Mouse (Mus musculus) adrenal gland, adult 18-20 months (tissue): Measurements from ENCODE around the gene Kdm4b. TPM values are rescaled to one million over a fixed set of nuclear protein-coding genes. Genes with fewer than 3 reads are reported as not detected.

ENCODE experiments used
- DNase-seq, 2 experiments: peaks; one replicate each; pipeline ENCODE4 v3.0.0; 2021 to 2022; ENCODE audit warnings: low spot score in 2 of 2
- total RNA-seq, 2 experiments: library from RNA; stranded (reverse); gene quantifications; 1 replicate in 1 of 2; 2 replicates in 1 of 2; pipeline ENCODE4 v1.2.3; 2021

Kdm4b gene
- total RNA-seq, 2 experiments from 2014 or later = 31.9 to 39.9 TPM

DNA sequence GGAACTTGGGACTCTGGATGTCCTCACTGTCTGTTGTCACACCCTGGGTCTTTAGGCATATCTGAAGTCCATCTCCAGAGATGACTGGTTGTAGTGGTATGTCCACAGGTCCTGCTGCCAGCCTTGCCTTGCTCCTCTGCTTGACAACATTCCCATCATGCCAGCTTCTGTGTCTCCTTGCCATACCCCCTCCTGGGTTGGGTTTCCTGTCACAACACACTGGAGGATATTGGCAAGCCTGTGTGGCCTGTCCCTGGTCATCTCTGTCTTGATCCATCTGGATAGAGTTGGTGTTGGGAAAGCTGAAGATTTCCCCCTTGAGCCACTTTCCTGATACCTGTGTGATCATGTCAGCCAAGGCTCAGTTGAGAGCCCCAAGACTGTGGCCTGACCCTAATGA is 14.9 kb downstream of the Kdm4b start:
- no peak for DNase-seq

DNA sequence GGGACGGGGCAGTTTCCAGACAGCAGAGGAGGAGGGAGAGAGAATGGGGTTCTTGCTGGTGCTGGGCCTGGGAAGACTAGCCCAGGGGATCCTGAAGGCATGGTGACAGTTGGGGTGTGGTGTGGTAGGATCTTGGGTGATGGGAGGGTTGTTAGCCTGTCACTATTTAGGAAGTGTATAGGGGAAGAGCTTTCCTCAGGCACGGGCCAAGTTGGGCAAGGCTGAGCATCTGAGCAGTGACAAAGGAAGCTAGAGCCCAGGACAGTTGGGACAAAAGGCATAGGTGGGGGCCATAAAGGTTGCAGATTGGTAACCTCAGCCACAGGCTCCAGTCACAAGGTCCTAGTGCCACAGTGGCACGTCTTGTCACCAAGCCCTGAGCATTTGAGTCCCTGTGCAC is 17.6 kb downstream of the Kdm4b start:
- no peak for DNase-seq

DNA sequence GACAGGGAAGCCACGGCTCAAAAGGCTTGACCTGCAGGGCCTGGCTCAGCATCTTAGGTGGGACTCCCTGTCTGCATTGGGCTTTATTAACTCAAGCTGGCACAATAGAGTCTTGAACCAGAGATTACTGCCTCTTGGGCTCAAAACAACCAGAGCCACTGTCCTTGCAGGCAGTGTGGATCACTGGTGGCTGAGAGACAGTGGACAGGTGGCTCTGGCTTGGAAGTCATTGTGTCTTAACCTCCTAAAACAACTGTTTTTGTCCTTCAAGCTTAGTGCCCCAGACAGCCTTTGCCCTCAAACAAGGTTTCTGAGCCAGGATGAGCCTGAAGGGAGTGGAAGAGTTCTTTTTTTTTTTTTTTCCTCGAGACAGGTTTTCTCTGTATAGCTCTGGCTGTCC is 19.5 kb downstream of the Kdm4b start:
- DNase-seq = no peak

DNA sequence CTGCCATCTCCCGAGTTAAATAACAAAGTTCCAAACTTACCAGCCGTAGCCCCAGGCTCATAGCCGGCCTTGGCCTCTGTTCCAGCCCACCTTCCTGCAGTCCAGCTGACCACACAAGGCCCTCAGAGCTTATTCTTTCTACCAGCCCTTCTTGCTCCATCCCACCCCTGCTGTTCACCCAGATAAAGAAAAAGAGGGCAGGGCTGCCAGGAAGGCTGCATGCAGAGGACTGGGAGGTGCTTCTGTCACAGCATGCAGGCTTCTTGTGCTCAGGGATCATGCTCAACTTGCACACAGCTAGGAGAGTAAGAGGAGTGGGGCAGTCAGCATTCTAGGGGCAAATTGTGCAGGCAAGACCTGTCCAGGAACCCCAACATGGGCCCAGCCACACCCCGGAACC is 22.3 kb downstream of the Kdm4b start:
- no peak for DNase-seq

DNA sequence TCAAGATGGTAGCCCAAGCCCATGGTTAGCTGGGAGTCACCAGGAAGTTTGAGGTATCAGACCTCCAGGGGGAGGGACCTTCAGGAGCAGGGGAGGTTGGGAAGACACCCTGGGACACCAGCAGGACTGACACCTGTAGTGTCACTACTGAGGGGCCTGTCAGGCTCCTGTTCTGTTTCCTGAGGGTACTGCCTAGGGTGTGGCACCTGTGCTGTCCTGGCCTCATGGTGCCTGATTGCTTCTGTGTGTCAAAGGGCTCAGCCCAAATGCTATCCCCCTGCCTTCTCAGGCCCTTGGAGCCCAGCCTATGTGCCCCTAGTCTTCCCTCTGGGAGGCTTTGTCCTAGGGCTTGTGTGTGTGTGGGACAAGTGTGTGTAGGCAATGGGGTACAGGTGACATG is 22.7 kb downstream of the Kdm4b start:
- DNase-seq = no peak

DNA sequence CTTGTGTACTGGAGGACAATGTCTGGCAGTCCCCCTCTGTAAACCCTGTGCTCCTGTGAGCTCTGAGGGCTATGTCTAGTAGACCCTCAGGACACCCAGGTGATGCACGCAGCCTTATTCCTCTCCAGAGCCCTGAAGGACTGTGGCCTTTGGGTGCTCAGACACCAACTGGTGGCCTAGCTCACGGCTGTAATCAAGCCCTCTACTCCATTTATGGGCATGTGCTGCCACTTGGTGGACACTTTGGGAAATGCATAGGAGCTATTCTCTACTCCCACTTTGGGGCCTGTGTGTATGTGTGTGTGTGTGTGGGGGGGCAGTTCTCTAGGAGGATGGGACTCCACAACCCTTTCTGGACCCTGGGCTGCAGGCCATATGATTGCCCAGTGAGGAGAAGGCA is 24.8 kb downstream of the Kdm4b start:
- DNase-seq = peak; percentile 81 to 83

DNA sequence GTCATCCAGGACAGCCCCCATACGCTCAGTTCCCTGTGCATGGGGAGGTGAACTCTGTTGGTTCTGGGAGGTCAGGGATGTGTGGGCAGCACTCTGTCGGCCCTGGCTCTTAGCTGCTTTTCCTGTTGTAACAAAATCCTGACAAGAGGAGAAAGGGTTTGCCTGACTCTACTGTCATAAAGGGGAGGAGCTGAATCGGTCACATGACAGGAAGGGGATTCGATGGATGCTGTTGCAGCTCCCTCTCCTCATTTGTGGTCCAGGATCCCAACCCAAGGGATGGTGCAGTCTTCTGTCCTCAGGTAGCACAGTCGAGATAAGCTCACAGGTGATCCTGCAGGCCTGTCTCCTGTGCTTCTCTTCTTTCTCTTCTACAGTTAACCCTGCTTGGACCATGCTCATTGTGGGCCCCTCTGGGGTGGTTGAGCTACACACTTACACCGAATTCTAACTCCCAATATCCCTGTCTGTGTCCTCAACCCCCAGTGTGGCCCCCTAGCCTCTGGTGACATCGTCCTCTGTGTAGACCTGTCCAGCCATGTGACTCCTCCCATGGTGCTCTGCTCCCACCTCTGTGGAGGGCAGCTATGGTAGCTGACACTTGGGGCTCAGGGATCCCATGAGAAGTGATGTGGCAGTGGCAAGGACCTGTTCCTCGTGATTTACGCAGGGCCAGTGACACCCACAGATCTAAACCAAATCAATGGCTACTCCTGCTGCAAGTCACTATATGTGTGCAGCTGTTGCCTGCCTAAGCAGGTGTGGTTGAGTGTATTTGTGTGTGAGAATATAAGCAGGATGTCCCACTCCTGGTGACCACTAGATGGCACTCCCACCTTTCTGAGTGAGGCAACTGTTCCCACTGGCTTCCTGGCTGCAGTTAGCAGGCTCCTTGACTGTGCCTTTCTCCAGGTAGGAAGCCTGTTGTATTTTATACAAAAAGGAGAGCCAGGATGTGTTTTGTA is 31.3 kb downstream of the Kdm4b start:
- peak; percentile 63 to 69 for DNase-seq

DNA sequence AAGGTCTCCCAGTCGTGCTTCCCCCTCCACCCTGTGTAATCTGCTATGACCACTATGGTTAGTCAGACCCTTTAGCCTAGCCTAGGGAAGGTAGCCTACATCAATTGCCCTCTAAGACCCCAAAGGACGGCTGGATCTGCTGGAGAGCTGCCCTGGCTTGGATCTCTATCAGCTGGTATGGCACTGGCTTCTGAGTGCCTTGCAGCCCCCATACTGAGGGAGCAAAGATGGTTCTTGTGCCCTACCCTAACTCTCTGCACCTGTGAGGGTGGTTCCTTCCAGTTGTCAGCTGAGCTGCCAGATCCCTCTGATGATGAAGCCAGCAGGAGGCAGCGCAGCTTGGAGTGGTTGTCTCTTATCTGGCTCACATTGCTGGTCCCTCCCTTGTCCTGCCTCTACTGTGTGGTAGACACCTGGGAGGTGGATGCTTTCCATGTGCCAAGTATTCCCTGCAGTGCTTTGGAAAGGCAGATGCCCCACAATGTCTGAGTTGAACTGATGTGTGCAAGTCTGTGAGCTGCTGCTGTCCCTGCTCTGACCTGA is 33.4 kb downstream of the Kdm4b start:
- no peak for DNase-seq

DNA sequence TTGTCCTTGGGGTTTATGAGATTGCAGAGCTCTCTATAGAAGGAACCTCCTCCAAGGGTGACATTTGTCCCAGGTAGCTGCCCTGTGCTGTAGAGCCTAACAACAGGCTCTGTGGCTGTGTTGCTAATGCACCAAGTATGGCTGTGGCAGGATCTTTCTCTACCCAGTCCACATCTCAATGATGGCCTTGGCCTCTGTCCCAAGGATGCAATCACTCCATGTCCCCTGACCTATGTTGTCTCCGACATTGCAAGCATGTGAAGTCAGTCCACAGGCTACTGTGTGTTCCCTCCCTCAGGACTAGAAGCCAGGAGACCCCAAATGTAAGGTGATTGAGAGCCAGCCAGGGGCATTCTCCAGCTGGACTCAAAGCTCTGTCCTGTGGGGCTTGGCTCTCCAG is 34.0 kb downstream of the Kdm4b start:
- no peak for DNase-seq

DNA sequence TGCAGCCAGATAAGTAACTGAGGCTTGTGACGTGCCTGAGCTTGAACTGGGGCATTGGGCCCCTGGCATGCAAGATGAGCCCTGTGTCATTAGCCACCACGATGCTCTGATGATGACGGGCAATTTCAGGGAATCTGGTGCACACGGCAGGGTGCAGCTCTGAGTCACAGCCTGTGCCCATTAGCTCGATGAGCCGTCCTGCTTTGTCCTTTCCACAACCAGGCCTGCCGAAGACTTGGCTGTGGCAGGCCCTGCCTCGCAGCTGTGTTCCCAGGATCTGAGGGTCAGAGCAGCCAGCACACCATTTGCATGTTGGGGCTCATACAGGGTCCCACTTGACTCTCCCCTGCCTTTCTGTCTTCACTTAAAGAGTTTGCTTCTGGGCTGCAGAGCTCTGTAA is 34.6 kb downstream of the Kdm4b start:
- DNase-seq = peak in 1 of 2 experiments; percentile 39

DNA sequence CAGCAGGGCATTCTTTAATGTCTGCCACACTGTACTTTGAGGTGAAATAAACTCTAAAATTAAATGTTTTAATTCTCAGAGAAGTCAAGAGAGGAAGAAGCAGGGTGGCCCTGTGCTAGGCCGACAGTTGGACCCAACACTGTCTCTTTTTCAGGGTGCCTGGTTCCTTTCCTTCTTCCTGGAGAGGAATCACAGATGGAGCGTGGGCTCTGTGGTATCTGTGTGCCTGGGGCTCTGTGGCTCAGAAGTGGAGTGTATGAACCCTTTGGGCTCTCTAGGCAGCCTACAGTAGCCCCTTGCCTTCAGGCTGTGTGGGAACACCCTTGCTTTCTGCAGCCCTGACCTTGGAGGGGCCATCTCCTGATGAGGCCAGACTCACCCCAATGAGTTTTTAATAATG is 35.7 kb downstream of the Kdm4b start:
- no peak for DNase-seq

DNA sequence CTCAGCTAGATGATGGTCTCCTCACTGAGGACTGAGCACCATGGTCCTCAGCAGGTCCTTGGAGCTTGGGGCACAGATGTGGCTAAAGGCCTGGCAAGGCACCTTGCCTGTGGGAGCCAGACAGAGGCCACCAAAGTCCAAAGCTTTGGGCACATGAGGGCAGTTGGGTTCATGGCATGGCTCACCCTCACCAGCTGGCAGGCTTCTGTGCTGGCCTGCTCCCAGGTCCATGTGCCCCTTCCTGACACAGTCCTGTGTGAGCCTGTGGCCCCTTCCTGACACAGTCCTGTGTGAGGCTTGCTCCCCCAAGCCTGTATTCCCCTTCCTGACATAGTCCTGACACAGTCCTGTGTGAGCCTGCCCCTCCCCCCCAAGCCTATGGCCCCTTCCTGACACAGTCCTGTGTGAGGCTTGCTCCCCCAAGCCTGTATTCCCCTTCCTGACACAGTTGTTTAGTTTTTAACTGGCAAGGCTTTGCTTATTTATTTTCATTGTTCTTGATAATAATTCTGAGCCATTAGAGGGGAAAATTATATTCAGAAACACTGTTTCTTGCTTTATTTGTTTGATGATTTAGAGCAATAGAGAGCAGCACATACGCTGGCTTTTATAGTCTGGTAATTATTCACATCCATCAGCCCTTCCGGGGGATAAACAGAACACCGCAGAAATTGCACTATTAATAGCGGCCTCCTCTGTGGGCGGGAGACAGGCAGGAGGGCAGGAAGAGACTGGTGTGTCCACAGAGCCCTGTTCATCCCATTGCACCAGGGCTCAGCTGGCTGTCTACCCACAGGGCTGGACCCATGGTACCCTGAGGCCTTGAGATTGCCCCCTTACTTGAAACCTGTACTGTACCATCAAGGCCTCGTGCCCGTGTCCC is 40.2 kb downstream of the Kdm4b start:
- no peak for DNase-seq

DNA sequence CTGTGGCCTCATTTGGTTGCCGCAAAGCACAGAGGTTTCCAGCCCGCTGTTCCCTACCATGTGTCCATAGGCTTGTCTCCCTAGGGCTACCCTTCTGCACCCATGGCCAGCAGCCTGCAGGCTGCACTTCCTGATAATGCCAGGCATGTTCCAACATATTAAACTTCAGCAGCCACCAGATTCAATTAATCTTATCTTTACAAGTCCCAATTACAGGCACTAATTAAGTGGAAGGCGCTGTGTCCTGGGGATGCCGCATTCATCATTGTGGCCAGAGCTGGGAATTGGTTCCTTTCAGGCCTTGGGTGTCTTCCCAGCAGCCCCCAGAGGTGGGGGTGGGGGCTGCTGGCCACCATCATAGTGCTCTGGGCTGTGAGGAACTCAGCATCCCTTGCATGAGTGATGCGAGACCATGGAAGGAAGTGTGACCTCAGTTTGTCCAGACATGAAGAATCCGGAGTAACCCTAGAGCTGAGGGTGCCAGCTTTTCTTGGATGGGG is 42.5 kb downstream of the Kdm4b start:
- no peak for DNase-seq

DNA sequence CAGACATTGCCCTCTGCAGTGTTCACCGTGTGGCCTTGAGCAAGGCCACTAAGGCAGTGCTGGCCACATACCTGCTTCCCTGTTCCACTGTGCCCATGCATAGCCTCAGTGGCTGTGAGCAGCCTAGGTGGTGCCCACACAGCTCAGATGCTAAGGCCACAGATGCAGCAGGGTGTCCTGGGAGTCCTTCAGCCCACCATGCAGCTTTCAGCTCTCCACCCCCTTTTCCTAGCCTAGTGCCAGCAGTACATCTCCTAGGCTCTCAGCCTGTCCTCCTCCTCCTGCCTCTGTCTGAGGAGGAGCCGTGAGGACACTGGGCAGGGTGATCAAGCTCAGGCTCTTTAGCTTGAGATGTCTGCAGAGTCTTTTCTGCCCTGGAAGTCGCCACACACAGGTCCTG is 44.2 kb downstream of the Kdm4b start:
- DNase-seq = no peak

DNA sequence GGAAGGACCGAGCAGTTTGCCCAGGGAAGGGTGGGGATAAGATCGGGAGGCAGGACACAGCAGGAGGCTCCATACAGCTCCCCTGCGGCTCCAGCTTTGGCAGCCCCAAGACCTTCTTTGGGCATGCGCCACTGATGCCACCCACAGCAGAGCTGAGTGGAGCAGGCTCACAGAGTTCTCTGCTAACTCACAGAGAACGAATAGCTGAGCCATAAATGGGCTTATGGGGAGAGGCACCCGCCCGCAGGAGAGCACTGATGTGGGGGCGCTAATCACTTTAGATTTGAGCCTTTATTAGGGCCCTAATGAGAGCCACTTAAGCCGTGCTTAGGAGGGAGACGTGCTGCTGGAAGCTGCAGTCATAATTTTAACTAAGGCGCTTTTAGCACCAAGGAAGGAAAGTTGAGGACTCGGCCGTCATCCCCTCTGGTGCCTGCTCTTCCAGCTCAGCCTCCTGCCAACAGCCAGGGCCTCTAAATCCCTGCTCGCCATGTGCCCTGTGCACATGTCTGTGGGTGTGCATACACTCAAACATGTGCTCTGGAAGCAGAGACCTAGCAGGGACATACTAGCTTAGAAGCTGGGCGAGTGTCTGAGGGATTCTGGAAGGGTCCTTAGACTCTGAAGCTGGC is 45.3 kb downstream of the Kdm4b start:
- no peak for DNase-seq

DNA sequence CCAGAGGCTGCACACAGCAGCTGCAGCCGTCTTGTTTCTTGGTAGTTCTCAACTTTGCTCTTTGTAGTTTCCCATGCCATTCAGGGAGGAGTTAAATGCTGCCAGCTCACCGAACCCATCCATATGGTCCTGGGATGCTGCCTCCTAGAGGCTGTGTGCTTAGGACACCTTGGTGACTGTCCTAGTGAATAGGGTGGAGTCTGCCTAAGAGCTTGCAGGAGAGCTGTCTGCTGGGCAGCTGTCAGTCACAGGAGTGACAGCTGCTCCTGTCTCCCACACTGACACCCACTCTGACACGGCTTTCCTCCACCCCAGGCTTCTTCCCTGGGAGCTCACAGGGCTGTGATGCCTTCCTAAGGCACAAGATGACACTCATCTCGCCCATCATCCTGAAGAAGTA is 46.2 kb downstream of the Kdm4b start:
- DNase-seq = no peak

DNA sequence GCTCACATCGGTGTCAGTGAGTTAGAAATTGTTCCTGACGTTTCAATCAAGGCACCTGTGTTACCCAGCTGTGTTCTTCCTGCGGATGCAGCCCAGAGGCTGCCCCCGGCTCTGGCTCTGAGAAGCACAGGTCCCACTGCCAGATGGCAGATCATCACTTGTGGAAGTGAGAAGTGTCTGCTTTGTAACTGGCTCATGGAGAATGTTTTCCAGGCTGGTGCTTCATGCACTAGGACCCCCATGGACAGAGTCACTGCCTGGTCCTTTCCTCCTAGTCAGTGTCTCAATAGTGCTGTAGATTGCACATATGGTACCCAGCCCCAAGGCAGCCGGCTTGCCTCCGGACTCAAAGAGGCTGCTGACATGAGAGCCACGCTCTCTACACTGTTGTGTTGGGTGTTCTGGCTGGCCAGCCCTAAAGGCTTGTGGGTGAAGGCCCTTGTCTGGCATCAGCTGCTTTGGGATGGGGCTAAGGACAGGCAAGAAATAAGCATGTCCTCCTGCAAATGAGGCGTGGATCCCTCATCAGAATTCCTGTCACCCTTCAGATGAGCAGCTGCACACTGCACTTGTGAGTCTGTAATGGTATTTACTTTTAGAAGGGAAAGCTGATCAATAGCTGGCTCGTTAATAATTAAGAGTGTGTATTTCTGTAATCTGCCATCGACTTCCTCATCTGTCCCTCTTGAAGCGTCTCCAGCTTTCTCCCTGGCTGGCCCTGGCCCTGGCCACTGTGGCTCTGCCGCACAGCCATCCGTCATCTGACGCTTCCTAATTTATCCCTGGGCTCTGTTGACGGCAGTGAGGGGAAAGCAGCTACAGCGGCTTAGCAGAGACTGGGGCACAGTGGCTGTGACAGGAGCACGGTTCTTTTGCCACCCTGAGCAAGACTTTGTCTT is 47.5 kb downstream of the Kdm4b start:
- DNase-seq = no peak

DNA sequence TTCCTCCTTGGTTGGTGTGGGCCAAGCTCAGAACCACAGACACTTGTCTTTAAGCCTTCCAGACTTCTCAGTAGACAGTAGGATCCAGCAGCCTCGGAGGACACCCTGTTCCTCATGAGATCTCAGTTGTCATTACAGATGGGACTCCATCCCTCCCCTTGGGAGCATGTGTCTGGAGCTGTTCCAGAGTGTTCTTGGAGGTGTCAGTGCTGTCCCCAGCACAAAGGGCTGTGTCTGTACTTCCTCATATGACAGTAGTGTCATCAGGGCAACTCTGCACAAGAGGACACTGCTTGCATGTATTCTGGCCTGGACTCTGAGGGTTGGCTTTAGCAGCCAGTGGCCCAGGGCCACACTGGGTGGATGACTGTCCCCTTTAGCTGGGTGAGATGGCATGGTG is 49.0 kb downstream of the Kdm4b start:
- no peak for DNase-seq

DNA sequence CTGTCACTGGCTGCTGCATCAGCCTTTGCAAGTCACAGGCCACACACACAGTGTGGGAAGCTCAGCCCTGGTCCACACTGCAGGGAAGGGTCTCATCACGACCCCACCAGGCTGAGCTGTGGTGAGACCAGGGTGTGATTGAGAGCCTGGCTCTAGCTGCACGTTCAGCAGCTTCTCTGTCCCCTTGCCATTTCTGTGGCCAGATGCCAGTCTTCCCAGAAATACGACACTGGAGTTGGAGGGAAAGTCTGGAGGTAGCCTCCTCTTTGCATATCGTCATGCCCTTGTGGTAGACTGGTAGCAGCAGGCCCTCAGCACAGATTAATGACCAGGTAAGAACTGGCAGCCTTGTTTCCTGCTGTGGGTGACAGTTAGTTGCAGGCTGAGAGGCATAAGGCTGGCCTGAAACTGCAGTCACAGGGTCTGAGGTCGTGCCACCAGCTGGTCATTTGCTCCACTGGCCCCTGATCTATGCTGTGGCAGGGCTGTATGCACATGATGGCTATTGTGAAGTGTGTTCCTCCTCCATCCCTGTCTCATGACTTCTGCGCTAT is 53.5 kb downstream of the Kdm4b start:
- DNase-seq = no peak

DNA sequence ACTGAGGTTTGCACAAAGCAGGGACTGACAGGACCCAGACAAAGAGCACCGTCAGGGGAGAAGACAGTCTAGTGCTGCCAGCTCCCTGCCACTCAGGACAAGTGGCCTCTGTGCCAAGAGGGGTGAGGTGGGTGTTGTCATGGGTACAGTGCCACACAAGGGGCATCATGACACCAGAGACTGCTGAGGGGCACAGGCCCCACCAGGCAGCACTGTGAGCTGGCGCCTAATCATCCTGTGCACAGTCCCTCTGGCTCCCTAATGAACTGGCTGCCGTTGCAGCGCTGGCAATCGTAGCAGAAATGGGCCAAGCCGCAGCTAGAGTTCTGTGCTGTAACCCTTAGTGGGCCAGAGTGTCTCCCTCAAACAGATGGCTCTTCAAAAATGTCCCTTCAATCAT is 54.4 kb downstream of the Kdm4b start:
- DNase-seq = no peak
